Mouse (Mus musculus) E14TG2a.4 (cell line): ENCODE measurements around the gene Tec.

Experiments used
- H3K27me3 ChIP-seq: 2 replicates; pipeline ENCODE4 v1.6.1; 2014; ENCODE audit warnings: low read length, control low read depth; ENCODE audit not compliant: insufficient read depth
- H3K36me3 ChIP-seq: 2 replicates; pipeline ENCODE4 v1.6.1; 2014; ENCODE audit warnings: low read length, control low read depth; ENCODE audit not compliant: insufficient read depth
- H3K4me1 ChIP-seq: replicated peaks from 2 replicates; pipeline ENCODE4 v1.6.1; 2014; ENCODE audit warnings: low read depth, low read length, control low read depth
- H3K4me3 ChIP-seq: replicated peaks from 2 replicates; pipeline ENCODE4 v1.5.1; 2014; ENCODE audit warnings: mild to moderate bottlenecking, low read length
- H3K9me3 ChIP-seq: 2 replicates; pipeline ENCODE4 v1.6.1; 2014; ENCODE audit warnings: low read length, control low read depth
- CTCF ChIP-seq: conservative IDR thresholded peaks from 2 replicates; pipeline ENCODE4 v1.5.1; 2014; ENCODE audit warnings: low read length
- NANOG ChIP-seq: IDR thresholded peaks from 2 replicates; pipeline ENCODE4 v1.6.1; 2014; ENCODE audit warnings: borderline replicate concordance, low read length, mixed read lengths
- POU5F1 ChIP-seq: IDR thresholded peaks from 2 replicates; pipeline ENCODE4 v1.6.1; 2014; ENCODE audit warnings: low read length, borderline replicate concordance

Tec gene

DNA sequence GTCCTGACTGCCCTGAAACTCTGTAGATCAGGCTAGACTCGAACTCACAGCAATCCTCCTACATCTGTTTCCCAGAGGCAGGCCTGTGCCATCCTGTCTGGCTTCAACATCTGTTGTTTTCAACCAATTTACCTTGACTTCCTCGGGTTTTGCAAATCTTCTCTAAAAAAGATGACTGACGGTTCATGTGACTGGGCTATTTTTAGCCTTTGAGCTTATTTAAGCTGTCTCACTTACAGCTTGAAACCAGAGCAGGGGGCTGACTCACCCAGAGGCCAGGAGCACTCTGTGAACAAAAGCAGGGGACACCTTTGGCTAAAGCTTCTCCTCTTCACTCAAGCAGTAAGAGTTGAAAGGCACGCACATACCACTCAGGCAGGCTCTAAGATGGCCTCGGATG, 65.4 kb downstream of the Tec start:
- TF ChIP-seq POU5F1 = no peak
- TF ChIP-seq NANOG = no peak
- no peak for TF ChIP-seq CTCF
- Histone ChIP-seq H3K4me1 (no peaks in the 10 kb centered on the region), H3K4me3 (no peak overlapping the region), H3K9me3 (no peaks in the 10 kb centered on the region), H3K36me3 (no peaks in the 10 kb centered on the region), H3K27me3 (peaks cover 16% of the 10 kb centered on the region)

DNA sequence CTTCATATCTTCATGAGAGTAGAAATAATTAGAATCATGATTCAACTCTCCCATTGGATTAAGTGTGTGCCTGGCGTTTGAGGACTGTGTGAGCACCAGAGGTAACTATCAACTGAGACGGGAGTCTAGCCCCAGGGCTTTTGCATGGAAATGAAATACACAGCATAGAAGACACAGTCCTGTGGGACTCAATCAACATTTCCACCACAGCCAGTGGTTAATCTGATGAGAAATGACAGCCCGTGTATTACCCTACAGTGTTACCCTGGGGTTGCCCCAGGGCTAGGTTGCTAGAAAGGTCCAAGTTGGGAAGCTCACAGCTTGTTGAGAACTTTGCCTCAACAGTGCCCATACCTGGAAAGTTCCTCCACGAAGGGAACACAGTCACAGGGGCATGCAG, 69.7 kb downstream of the Tec start:
- no peak overlapping the region for H3K4me3 ChIP-seq
- H3K9me3 ChIP-seq = no peaks in the 10 kb centered on the region
- H3K36me3 ChIP-seq = no peaks in the 10 kb centered on the region
- TF ChIP-seq POU5F1 (no peak), CTCF (no peak), NANOG (no peak)
- H3K4me1 ChIP-seq = 0 out of 2 replicates have a peak, but pooled peaks cover 4% of the 10 kb centered on the region
- peaks cover 6% of the 10 kb centered on the region; the same call in 1 of the 2 replicates for H3K27me3 ChIP-seq

GRCm38 (mm10) chr5:72796186-72796613, 72.1 kb downstream of the Tec start:
- Histone ChIP-seq H3K4me1 (0 out of 2 replicates have a peak, but pooled peaks cover 4% of the 10 kb centered on the region), H3K27me3 (peaks cover 9% of the 10 kb centered on the region; the same call in 1 of the 2 replicates), H3K36me3 (no peaks in the 10 kb centered on the region), H3K4me3 (peak overlapping the region; percentile 17), H3K9me3 (no peaks in the 10 kb centered on the region)
- TF ChIP-seq CTCF = no peak
- no peak for TF ChIP-seq POU5F1
- no peak for TF ChIP-seq NANOG

- H3K4me1 ChIP-seq = 0 out of 2 replicates have a peak, but pooled peaks cover 4% of the 10 kb centered on the region
- peaks cover 9% of the 10 kb centered on the region; the same call in 1 of the 2 replicates for H3K27me3 ChIP-seq
- H3K4me3 ChIP-seq = no peak overlapping the region
- H3K36me3 ChIP-seq = no peaks in the 10 kb centered on the region
- TF ChIP-seq NANOG (no peak), CTCF (no peak), POU5F1 (no peak)
- no peaks in the 10 kb centered on the region for H3K9me3 ChIP-seq
Measured at GRCm38 (mm10) chr5:72793309-72793850, 74.9 kb downstream of the Tec start.

- Histone ChIP-seq H3K36me3 (no peaks in the 10 kb centered on the region), H3K4me3 (no peak overlapping the region), H3K27me3 (peaks cover 9% of the 10 kb centered on the region; the same call in 1 of the 2 replicates), H3K9me3 (no peaks in the 10 kb centered on the region), H3K4me1 (0 out of 2 replicates have a peak, but pooled peaks cover 4% of the 10 kb centered on the region)
- TF ChIP-seq NANOG = no peak
- TF ChIP-seq POU5F1 = no peak
- TF ChIP-seq CTCF = no peak
Measured at GRCm38 (mm10) chr5:72791789-72792188, 76.5 kb downstream of the Tec start.

DNA sequence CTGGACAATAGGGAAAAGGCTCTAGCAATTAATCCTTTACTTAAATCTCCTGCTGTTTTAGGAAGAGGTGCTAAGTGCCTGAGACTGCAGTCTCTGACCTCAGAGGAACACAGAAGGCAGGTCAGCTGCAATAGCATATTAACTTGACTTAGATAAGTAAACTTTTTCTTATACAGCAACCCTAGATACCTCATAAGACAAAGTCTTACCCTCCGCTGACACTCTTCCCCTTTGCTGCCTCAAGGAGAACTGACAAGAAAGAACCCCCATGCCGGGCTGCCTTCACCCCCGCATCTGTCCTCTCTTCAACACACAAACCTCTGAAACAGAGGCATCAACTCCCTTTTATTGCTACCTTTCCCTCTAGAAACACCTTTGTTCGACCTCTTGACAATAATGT, 76.9 kb downstream of the Tec start:
- TF ChIP-seq CTCF = no peak
- Histone ChIP-seq H3K36me3 (no peaks in the 10 kb centered on the region), H3K4me1 (0 out of 2 replicates have a peak, but pooled peaks cover 4% of the 10 kb centered on the region)

DNA sequence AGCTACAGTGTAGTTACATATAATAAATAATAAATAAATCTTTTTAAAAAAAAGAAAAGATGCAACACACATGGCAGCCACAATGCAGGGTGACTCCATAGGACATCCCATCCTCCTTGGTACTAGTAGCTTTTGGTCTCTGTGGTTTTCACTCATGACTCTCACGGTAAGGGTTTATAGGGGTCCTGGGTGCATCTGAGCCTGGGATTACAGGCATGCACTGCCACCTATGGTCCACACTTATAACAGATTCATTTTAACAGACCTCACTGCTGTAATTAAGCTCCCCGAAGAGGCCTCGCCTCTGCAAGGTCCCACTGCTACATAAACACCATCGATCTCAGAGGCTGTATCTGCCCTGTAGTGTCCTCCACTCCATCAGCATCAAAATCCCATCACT, 82.8 kb downstream of the Tec start:
- TF ChIP-seq CTCF = no peak
- no peak for TF ChIP-seq POU5F1
- no peak for TF ChIP-seq NANOG
- H3K27me3 ChIP-seq = no peaks in the 10 kb centered on the region
- H3K4me3 ChIP-seq = no peak overlapping the region
- H3K9me3 ChIP-seq = no peaks in the 10 kb centered on the region
- H3K36me3 ChIP-seq = no peaks in the 10 kb centered on the region
- no peaks in the 10 kb centered on the region for H3K4me1 ChIP-seq

More for the DNA sequence above, 76.9 kb downstream of the Tec start:
- Histone ChIP-seq H3K4me3 (no peak overlapping the region), H3K9me3 (no peaks in the 10 kb centered on the region), H3K27me3 (peaks cover 9% of the 10 kb centered on the region; the same call in 1 of the 2 replicates)

DNA sequence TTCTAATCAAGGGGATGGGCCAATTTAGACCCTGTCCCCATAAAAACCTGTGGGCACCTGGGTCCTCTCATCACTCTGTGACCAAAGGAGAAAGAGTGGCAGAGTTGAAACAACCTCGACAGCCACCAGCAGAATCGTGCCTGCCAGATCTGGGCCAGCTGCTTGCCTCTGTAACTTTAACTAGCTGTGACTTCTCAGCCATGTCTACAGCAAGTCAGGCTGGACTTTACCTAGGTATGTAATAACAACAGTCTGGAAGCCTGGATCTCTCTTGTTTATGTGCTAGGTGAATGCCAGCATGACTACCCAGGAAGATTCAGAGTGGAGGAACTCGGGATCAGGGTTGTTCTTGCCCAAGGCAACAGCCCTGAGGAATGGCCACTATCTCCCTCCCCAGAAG, 83.6 kb downstream of the Tec start:
- no peaks in the 10 kb centered on the region for H3K27me3 ChIP-seq
- H3K4me3 ChIP-seq = no peak overlapping the region
- H3K36me3 ChIP-seq = no peaks in the 10 kb centered on the region
- H3K9me3 ChIP-seq = no peaks in the 10 kb centered on the region
- TF ChIP-seq NANOG (no peak), POU5F1 (no peak), CTCF (no peak)
- H3K4me1 ChIP-seq = no peaks in the 10 kb centered on the region

GRCm38 (mm10) chr5:72783957-72784356, 84.3 kb downstream of the Tec start:
- H3K27me3 ChIP-seq = no peaks in the 10 kb centered on the region
- no peaks in the 10 kb centered on the region for H3K9me3 ChIP-seq
- no peaks in the 10 kb centered on the region for H3K36me3 ChIP-seq
- TF ChIP-seq NANOG (no peak), POU5F1 (no peak), CTCF (no peak)
- H3K4me1 ChIP-seq = no peaks in the 10 kb centered on the region
- no peak overlapping the region for H3K4me3 ChIP-seq

- H3K9me3 ChIP-seq = no peaks in the 10 kb centered on the region
Measured at GRCm38 (mm10) chr5:72783123-72783522, 85.2 kb downstream of the Tec start.

More at GRCm38 (mm10) chr5:72783123-72783522, 85.2 kb downstream of the Tec start:
- H3K4me3 ChIP-seq = no peak overlapping the region
- no peaks in the 10 kb centered on the region for H3K36me3 ChIP-seq
- H3K4me1 ChIP-seq = no peaks in the 10 kb centered on the region
- TF ChIP-seq CTCF = no peak
- no peak for TF ChIP-seq POU5F1
- TF ChIP-seq NANOG = no peak
- H3K27me3 ChIP-seq = no peaks in the 10 kb centered on the region
